Mouse (Mus musculus): Measurements from ENCODE around the gene Txnrd1.

Gene Txnrd1

GRCm38 (mm10) chr10:82923547-82923946 is 89.8 kb downstream of the Txnrd1 start:
- DNase-seq: no peak

DNA sequence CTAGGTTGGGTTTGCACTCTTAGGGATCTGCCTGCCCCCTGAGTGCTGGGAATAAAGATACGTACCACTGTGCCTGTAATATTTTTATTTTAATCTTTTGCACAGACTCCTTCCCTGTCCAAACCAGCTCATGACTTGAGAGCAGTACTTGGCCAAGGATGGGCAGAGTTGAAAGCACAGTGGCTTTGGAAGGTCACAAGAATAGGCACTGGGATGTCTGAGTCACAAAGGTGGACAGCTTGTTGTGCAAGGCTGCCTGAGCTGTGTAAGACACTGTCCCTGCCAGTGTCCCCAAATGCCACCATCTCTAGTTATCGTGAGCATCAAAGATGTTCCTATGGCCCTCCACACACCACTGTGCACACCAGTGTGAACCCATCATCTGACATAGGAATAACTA is 91.0 kb downstream of the Txnrd1 start:
- no peak for DNase-seq

GRCm38 (mm10) chr10:82925624-82926023 is 91.9 kb downstream of the Txnrd1 start:
- no peak for DNase-seq

DNA sequence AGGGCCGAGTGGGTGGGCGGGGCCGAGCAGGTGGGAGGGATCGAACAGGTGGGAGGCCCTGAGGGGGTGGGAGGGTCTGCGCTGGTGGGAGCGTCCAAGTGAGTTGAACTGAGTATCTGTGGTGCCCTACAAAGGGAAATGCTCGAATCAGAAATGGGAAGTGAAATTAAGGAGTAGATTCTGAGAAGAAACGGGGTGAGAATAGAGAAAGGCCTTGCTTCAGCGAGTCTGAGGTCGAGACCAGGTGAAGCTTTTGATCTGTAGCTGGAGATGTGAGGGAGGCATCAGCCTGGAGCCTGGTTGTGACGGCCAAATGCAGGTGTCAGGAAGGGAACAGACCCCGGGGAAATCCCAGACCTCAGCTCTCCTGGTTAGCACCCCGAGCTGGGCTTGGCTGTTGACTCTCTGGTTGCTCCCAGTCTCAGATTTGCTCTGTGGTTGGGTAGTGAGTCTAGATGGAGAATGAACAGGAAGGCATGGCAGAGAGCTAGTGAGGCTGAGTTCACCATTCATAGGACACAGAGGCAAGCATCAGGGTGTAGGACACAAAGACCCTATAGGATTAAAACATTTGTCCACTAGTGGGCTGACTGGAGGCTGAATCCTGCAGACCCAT is 101.4 kb downstream of the Txnrd1 start:
- DNase-seq: no peak

DNA sequence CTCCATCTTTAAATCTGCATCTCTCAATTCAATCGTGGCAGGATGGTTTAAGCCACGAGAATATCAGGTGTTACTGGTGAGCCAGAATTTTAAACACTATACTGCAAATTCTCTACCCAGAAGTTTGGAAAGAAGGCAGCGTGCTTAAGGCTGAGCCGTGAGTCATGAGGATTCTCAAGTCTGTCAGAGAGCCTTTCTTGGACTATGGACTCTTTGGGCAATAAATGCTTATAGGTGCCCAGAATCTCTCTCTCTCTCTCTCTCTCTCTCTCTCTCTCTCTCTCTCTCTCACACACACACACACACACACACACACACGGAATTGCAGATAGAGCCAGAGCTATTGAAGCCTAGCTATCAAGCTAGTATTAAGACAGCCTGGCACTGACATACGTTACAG is 102.0 kb downstream of the Txnrd1 start:
- DNase-seq: no peak
